Mouse (Mus musculus) thymus, adult 2 months (tissue): ENCODE data around the gene Mslnl.

ENCODE experiments used
- CTCF ChIP-seq: fragments of 200-500 bp; IDR thresholded peaks from 2 replicates; pipeline ENCODE4 v1.5.1; 2012; ENCODE audit warnings: mild to moderate bottlenecking, control low read depth, low read length, moderate library complexity, borderline replicate concordance; ENCODE audit not compliant: control insufficient read depth, poor library complexity, insufficient read depth; ENCODE audit errors: extremely low read depth
- POLR2A ChIP-seq: fragments of 200-500 bp; IDR thresholded peaks from 2 replicates; pipeline ENCODE4 v1.6.1; 2012; ENCODE audit warnings: mild to moderate bottlenecking, low read length, control low read depth, moderate library complexity; ENCODE audit not compliant: control insufficient read depth, poor library complexity, insufficient read depth; ENCODE audit errors: extremely low read depth

DNA sequence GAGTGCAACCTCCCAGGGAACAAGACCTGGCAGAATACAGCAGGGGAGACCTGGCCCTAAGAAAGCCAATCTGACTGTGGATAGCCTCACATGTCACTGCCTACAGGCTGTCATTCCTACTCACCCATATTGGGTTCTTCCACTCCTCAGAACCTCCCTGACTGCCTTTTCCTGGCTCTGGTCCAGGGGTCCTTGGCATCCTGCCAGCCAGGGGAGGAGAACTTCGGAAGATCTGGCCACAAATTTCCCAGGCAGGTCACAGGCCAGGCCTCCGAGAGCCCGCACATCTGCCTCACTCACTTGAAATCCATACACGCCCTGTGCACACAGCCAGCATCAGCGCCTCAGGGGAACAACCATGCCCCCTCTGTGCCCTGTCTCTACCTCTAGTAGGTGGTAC is 15.6 kb downstream of the Mslnl start:
- TF ChIP-seq CTCF (no peak), POLR2A (no peak)
